Mouse (Mus musculus): Measurements from ENCODE around the gene Phc1.

Phc1 gene

GRCm38 (mm10) chr6:122337546-122337945 lies 2.8 kb downstream of the Phc1 start:
- peak; percentile 28 for DNase-seq

GRCm38 (mm10) chr6:122334786-122335340 lies 5.5 kb downstream of the Phc1 start:
- no peak for DNase-seq

DNA sequence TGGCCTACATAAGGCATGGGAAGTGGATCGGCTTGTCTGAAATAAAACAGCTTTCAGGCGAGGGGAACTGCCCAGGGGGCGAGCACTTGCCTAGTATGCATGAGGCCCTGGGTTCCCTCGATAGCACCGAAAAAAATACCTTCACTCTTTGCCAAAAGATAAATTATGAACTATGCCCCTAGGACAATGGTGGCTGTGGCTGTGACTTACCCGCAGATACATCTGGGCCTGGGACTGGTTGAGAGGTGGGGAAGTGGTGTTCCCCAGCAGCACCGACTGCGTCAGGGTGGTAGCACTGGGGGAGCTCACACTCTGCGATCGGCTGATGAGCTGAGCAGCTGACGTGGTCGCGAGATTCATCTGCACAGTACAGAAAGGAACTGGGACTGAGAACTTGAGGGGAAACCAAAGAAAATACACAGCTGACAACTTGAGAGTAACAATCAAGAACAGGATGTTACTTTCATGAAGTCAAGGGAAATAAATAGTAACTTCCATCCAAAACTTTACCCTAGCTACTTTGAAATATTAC lies 7.2 kb downstream of the Phc1 start:
- no peak for DNase-seq

- DNase-seq = no peak
Observed at GRCm38 (mm10) chr6:122325361-122325975, 14.9 kb downstream of the Phc1 start.

DNA sequence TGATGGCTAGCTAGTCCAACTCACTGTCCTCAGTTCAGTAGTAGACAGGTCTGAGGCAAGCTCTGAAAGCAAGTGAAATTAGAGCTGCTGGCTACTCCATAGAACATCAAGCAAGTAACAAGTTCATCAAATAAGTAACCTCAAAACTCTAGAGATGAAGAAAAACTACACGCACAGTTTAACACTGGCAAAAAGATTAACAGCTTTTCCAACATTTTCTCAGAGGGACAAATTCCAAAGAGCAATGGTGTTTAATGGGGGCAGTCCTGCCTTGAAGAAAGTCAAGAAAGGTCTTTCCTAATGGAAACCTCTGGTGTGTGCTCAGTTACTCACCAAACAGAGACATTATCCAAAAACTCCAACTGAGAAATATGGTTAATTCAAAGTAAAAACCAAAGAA lies 21.6 kb downstream of the Phc1 start:
- DNase-seq = no peak

- no peak for DNase-seq
Observed at GRCm38 (mm10) chr6:122310187-122310820, 30.1 kb downstream of the Phc1 start.

DNA sequence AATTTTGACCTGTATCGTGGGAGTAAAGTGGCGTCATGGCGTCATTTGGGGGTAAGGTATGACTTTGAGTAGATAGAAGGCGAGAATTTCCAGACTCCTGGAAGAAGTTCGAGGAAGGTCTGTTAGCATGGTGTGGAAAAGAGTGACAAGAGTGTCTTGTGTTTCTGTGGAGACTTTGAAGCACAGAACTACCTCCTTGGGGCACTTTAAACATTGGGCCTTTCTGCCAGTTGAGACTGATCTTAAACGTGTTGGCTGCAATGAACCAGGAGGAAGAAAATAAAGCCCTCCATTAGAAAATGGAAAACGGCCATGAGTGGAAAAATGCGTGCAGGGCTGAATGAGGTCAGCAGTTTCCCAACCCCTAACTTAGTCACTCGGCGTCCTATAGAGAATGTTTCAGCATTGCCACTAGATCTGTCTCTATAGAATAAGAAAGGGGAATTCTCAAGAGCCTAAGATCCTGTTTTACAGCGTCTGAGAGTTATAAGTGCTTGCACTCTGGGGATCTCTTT lies 30.9 kb downstream of the Phc1 start:
- DNase-seq = no peak

DNA sequence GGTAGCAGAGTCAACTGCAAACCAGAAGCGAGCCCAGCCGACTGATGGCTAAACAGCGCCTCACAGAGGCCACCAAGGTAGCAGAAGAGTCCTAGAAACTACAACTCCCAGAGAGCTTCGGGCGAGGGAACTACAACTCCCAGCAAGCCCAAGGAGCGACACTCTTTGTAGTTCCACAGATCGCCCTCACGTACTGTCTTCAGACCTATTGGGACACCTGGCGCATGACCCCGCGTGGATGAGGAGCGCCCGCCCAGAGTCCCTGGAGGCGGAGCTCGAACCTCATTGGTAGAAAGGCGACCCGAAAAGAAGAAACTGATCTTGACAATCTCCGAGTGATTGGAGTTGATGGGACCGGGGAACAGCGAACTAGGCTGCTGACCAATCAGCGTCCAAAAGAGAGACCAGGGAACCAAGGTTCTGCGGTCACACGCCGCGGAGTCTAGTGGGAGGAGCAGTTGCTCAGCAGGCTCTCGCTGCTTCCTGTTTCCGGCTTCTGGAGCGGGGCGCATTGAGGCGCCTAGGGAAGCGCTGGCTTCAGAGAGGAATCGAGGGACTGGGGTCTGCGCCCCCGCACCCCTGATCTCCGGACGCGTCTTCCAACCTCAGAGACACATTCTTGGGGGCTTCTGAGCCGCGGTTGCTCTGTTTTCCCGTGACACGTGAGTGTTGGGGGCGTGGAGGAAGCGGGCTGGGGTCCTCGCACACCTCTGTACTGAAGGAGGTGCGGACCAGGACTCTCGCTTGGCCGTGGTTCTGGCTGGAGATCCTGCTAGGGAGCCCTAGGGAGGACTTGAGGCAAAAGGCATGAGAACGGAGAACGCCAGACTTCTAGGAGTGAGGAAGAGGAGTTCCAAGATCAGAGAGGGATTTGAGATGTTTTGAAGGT lies 31.6 kb downstream of the Phc1 start, which contains the start of gene M6pr:
Gene M6pr (plus strand): TSS at position 216 of the 889 bp plus-strand sequence.
- DNase-seq = peak; percentile 99

DNA sequence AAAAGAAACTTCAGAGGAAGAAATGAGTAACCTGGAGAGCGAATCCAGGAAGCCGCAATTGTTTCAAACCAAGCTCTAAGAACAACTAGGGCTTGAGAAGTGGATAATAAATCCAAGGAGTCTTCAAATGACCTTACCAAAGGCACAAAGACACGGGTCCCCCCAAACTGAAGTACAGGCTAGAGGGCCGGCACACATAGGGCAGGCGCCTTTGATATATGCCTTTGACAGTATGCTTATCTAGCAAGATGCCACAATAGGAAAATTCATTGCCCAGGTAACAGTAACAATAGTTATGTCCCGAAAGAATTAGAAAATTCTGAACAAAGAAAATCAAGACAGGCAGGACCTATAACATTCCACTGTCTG lies 32.2 kb downstream of the Phc1 start:
- DNase-seq = no peak

DNA sequence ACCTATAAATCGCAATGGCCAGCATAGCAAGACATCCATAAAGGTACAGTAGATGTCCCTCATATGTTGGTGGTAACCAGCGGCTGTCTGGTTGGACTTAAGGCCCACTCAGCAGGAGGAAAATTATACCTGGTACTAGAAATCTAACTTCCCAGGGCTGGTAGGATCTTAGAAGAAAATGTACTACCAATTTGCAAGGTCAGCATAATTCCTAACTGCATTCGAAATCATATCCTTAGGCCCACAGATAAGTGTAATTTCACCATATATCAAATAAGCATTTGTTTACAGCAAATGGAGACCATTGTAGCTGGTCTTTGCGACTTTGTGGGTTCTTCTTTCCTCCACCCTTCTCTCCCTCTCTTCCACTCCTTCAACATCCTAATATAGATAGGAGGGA lies 33.7 kb downstream of the Phc1 start:
- DNase-seq = no peak

DNA sequence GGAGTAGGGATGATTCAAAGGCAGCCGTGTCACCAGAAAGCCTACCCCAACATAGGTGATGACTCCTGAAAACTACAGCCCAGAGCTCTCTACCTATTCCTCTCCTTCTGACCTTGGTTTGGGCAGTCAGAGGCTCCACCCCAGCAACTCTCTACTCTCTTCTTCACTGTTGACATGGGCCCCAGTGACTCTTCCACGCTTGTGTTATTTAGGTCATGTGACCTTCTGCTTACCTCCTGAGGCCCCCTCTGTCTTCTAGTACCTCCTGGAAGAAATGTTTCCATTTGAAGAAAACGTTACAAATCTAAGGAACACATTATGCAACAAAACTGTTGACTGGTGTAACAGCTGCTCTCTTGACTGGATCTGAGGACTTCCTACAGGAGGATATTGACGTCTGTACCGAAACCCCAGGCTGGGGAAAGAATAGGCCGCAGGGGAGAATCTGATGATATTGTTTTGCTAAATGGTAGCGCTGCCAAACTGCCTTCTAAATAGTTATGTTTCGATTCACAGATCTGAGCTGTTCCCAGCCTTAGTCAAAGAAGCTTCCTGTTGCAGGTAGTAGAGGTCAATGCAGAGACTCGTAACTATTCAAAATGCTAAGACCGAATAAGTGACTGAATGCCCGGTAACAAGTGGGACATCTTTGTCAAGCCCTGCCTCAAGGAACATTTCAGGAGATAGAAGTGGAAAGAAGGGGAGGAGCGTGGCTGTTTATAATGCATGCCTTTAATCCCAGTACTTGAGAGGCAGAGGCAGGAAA lies 35.4 kb downstream of the Phc1 start:
- no peak for DNase-seq

DNA sequence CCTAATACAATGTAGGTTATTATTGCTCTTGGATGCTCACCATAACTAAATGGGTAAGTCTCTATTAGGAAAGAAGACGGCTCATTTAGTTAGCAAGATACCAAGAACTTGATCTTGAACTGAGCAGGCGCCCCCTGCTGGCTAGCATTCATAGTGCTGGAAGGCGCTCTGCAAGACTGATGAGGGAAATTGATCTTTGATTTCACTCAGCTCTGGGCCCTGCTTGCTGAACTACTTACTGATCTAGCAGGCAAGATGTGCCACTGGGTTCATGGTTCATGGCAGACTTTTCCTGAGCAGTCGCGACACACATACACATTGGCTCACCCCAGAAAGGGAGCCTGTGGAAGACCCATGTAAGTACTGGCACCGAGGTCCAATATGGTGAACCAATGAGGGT lies 36.0 kb downstream of the Phc1 start:
- DNase-seq = peak; percentile 42

- no peak for DNase-seq
Observed at GRCm38 (mm10) chr6:122303526-122303925, 36.8 kb downstream of the Phc1 start.

DNA sequence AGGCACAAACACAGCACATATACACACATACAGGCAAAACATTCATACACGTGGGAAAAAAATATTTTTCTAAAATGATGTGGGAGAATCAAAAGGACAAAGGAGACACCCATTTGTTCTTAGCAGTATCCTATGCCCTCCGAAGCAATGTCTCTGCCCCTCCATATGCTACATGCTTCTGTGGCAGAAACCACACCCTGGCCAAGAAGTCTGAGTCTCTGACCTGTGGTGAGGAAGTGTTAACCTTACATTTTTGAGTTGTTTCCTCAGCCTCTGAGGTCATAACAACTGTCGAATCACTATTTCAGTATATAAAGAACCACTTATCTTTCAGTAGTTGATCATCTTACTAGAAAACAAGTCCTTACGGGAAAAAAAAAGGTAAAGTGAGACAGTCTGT lies 37.7 kb downstream of the Phc1 start:
- DNase-seq = no peak

DNA sequence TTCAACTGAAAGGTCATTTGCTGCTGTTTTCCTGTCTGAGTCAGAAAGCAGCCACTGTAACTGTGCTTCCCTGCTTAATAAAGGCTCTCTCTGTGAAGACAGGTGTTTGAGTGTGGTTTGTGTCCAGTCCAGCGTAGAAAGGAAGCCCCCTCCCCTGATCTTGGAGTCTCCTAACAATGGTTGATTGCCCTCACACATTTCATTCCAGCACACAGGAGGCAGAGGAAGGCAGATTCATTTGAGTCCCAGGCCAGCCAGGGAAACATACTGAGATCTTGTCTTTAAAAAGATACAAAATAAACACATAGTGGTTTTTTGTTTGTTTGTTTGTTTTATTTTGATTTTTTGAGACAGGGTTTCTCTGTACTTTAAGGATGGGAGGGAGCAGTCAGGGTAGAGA lies 38.2 kb downstream of the Phc1 start:
- DNase-seq = no peak

DNA sequence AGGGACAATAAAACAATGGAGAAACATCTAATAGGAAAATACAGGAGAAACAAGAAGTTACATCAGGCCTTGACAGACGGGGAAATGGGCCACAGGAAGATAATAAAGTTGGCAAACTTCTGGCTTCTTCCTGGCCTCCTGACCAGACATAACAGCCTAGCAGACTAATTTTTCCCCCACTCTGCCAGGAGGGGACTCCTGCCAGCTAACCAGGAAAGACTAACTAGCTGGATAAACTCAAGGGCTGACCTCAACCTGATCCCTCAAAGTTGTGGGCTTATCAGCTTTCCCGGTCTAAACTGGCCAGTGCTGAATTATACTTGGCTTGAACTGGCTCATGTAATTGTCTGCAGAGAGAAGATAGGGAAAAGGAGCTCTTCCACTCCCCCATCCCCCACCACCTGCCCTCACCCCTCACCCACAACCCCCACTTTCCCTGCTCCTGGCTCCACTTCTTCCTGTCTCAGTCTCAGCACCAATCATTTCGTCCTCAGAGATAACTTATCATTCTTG lies 40.7 kb downstream of the Phc1 start:
- no peak for DNase-seq

- DNase-seq = no peak
Observed at GRCm38 (mm10) chr6:122298223-122298609, 42.1 kb downstream of the Phc1 start.

- DNase-seq = no peak
Observed at GRCm38 (mm10) chr6:122297279-122298222, 42.8 kb downstream of the Phc1 start.

- DNase-seq = no peak
Observed at GRCm38 (mm10) chr6:122296918-122297278, 43.5 kb downstream of the Phc1 start.

- DNase-seq = no peak
Observed at GRCm38 (mm10) chr6:122295242-122295641, 45.1 kb downstream of the Phc1 start.

GRCm38 (mm10) chr6:122294290-122294689 lies 46.1 kb downstream of the Phc1 start:
- no peak for DNase-seq

Measured in cerebellum, adult 11-12 months (tissue).